Mouse (Mus musculus) MEL (cell line): Measurements from ENCODE around the gene Ccdc80. TPM values are rescaled to one million over a fixed set of nuclear protein-coding genes. Genes with fewer than 3 reads are reported as not detected.

ENCODE experiments used
- DNase-seq: peaks from one replicate; pipeline ENCODE4 v3.0.0; 2011; ENCODE audit warnings: low read depth, low spot score
- H3K27ac ChIP-seq: 2 replicates; pipeline ENCODE4 v1.5.1; 2012; ENCODE audit warnings: low read depth, mild to moderate bottlenecking, control low read depth, low read length, moderate library complexity; ENCODE audit not compliant: control insufficient read depth
- H3K27me3 ChIP-seq, 2 experiments: fragments of 150-350 bp in 1 of 2; sonication (generic) in 1 of 2; 2 replicates each; pipeline ENCODE4 v1.6.1; 2012; ENCODE audit warnings: low read length in 2 of 2, mild to moderate bottlenecking in 2 of 2, improper control_type of control experiment in 1 of 2, moderate library complexity in 1 of 2; ENCODE audit not compliant: insufficient read depth in 2 of 2, control insufficient read depth in 1 of 2
- H3K36me3 ChIP-seq, 2 experiments: 2 replicates each; pipeline ENCODE4 v1.6.1; 2012 to 2014; ENCODE audit warnings: low read length in 2 of 2, improper control_type of control experiment in 1 of 2, inconsistent platforms in 1 of 2, mild to moderate bottlenecking in 1 of 2; ENCODE audit not compliant: insufficient read depth in 2 of 2, control insufficient read depth in 1 of 2
- H3K4me1 ChIP-seq, 2 experiments: fragments of 150-350 bp in 1 of 2; sonication (generic) in 1 of 2; 2 replicates each; pipeline ENCODE4 v1.6.1; 2012; ENCODE audit warnings: low read length in 2 of 2, improper control_type of control experiment in 1 of 2, mild to moderate bottlenecking in 1 of 2; ENCODE audit not compliant: insufficient read depth in 2 of 2, control insufficient read depth in 1 of 2
- H3K4me3 ChIP-seq, 2 experiments: fragments of 150-350 bp in 1 of 2; sonication (generic) in 1 of 2; 2 replicates each; pipeline ENCODE4 v1.5.1; 2012; ENCODE audit warnings: low read depth in 2 of 2, low read length in 2 of 2, mild to moderate bottlenecking in 2 of 2, moderate library complexity in 2 of 2, control low read depth in 1 of 2, improper control_type of control experiment in 1 of 2; ENCODE audit not compliant: control insufficient read depth in 1 of 2, insufficient read depth in 1 of 2
- H3K79me2 ChIP-seq: 2 replicates; pipeline ENCODE4 v1.6.1; 2012; ENCODE audit warnings: mild to moderate bottlenecking, low read length, moderate library complexity; ENCODE audit not compliant: control insufficient read depth, poor library complexity, insufficient read depth
- H3K9ac ChIP-seq: 2 replicates; pipeline ENCODE4 v1.6.1; 2012; ENCODE audit warnings: low read depth, mild to moderate bottlenecking, control low read depth, low read length, moderate library complexity; ENCODE audit not compliant: control insufficient read depth, poor library complexity, severe bottlenecking
- H3K9me3 ChIP-seq: fragments of 150-350 bp; sonication (generic); replicated peaks from 2 replicates; pipeline ENCODE4 v1.6.1; 2012; ENCODE audit warnings: mild to moderate bottlenecking, low read length, improper control_type of control experiment, moderate library complexity; ENCODE audit not compliant: insufficient read depth
- BHLHE40 ChIP-seq: IDR thresholded peaks from 2 replicates; pipeline ENCODE4 v1.6.1; 2012; ENCODE audit warnings: low read depth, mild to moderate bottlenecking, inconsistent platforms, low read length, improper control_type of control experiment, borderline replicate concordance
- CTCF ChIP-seq, 3 experiments: IDR thresholded peaks in 2 of 3; conservative IDR thresholded peaks in 1 of 3; 2 replicates each; pipeline ENCODE4 v1.5.1; 2011 to 2012; ENCODE audit warnings: low read length in 3 of 3, low read depth in 2 of 3, mild to moderate bottlenecking in 2 of 3, improper control_type of control experiment in 1 of 3, inconsistent platforms in 1 of 3, mixed read lengths in 1 of 3, moderate library complexity in 1 of 3; ENCODE audit not compliant: control insufficient read depth in 1 of 3, insufficient read depth in 1 of 3, poor library complexity in 1 of 3, severe bottlenecking in 1 of 3
- E2F4 ChIP-seq: IDR thresholded peaks from 2 replicates; pipeline ENCODE4 v1.6.1; 2011; ENCODE audit warnings: low read depth, low read length, improper control_type of control experiment, borderline replicate concordance
- ELF1 ChIP-seq: IDR thresholded peaks from 2 replicates; pipeline ENCODE4 v1.6.1; 2014; ENCODE audit warnings: low read depth, mild to moderate bottlenecking, inconsistent platforms, low read length, improper control_type of control experiment, moderate library complexity
- EP300 ChIP-seq, 2 experiments: IDR thresholded peaks; 2 replicates each; pipeline ENCODE4 v1.6.1; 2011; ENCODE audit warnings: improper control_type of control experiment in 2 of 2, low read length in 2 of 2, low read depth in 1 of 2, mild to moderate bottlenecking in 1 of 2
- ETS1 ChIP-seq: IDR thresholded peaks from 2 replicates; pipeline ENCODE4 v1.6.1; 2012; ENCODE audit warnings: low read depth, mild to moderate bottlenecking, inconsistent platforms, low read length, improper control_type of control experiment, moderate library complexity
- GATA1 ChIP-seq: IDR thresholded peaks from 2 replicates; pipeline ENCODE4 v1.6.1; 2011; ENCODE audit warnings: low read depth, low read length, improper control_type of control experiment
- KAT2A ChIP-seq: conservative IDR thresholded peaks from 2 replicates; pipeline ENCODE4 v1.6.1; 2012; ENCODE audit warnings: low read depth, low read length, improper control_type of control experiment, inconsistent platforms
- MAX ChIP-seq: IDR thresholded peaks from 2 replicates; pipeline ENCODE4 v1.6.1; 2011; ENCODE audit warnings: low read length, improper control_type of control experiment
- MEF2A ChIP-seq: IDR thresholded peaks from 2 replicates; pipeline ENCODE4 v1.6.1; 2014; ENCODE audit warnings: low read depth, mild to moderate bottlenecking, inconsistent platforms, low read length, improper control_type of control experiment; ENCODE audit not compliant: poor library complexity, insufficient replicate concordance, severe bottlenecking; ENCODE audit errors: extremely low read depth
- MYB ChIP-seq: IDR thresholded peaks from 2 replicates; pipeline ENCODE4 v1.6.1; 2011; ENCODE audit warnings: mild to moderate bottlenecking, low read depth, low read length, improper control_type of control experiment
- MYC ChIP-seq: IDR thresholded peaks from 2 replicates; pipeline ENCODE4 v1.6.1; 2011; ENCODE audit warnings: low read depth, mild to moderate bottlenecking, low read length, improper control_type of control experiment, moderate library complexity
- POLR2A ChIP-seq, 2 experiments: IDR thresholded peaks; 2 replicates each; pipeline ENCODE4 v1.6.1; 2011 to 2012; ENCODE audit warnings: low read length in 2 of 2, mild to moderate bottlenecking in 2 of 2, control low read depth in 1 of 2, improper control_type of control experiment in 1 of 2, low read depth in 1 of 2, moderate library complexity in 1 of 2; ENCODE audit not compliant: control insufficient read depth in 1 of 2, insufficient read depth in 1 of 2, poor library complexity in 1 of 2
- POLR2AphosphoS2 ChIP-seq: IDR thresholded peaks from 2 replicates; pipeline ENCODE4 v1.6.1; 2011; ENCODE audit warnings: low read length, improper control_type of control experiment
- POLR2AphosphoS5 ChIP-seq: IDR thresholded peaks from 2 replicates; pipeline ENCODE4 v1.6.1; 2012; ENCODE audit warnings: low read depth, borderline replicate concordance, mild to moderate bottlenecking, inconsistent platforms, low read length, moderate library complexity, mixed read lengths
- RAD21 ChIP-seq: IDR thresholded peaks from 2 replicates; pipeline ENCODE4 v1.6.1; 2011; ENCODE audit warnings: mild to moderate bottlenecking, low read depth, low read length, improper control_type of control experiment
- RCOR1 ChIP-seq: IDR thresholded peaks from 2 replicates; pipeline ENCODE4 v1.6.1; 2012; ENCODE audit warnings: low read depth, mild to moderate bottlenecking, inconsistent platforms, low read length, improper control_type of control experiment
- SIN3A ChIP-seq: IDR thresholded peaks from 2 replicates; pipeline ENCODE4 v1.6.1; 2012; ENCODE audit warnings: low read length, improper control_type of control experiment, inconsistent platforms
- SMC3 ChIP-seq: IDR thresholded peaks from 2 replicates; pipeline ENCODE4 v1.6.1; 2011; ENCODE audit warnings: low read depth, low read length, improper control_type of control experiment
- TBP ChIP-seq: IDR thresholded peaks from 2 replicates; pipeline ENCODE4 v1.8.0; 2011; ENCODE audit warnings: low read depth, low read length, improper control_type of control experiment
- UBTF ChIP-seq: IDR thresholded peaks from 2 replicates; pipeline ENCODE4 v1.6.1; 2012; ENCODE audit warnings: low read depth, mild to moderate bottlenecking, inconsistent platforms, low read length, improper control_type of control experiment, moderate library complexity, borderline replicate concordance; ENCODE audit not compliant: insufficient read depth
- USF1 ChIP-seq: IDR thresholded peaks from 2 replicates; pipeline ENCODE4 v1.6.1; 2014; ENCODE audit warnings: low read depth, mild to moderate bottlenecking, inconsistent platforms, low read length, improper control_type of control experiment, moderate library complexity
- ZC3H11A ChIP-seq: IDR thresholded peaks from 2 replicates; pipeline ENCODE4 v1.6.1; 2012; ENCODE audit warnings: low read depth, mild to moderate bottlenecking, inconsistent platforms, low read length, improper control_type of control experiment
- ZMIZ1 ChIP-seq: IDR thresholded peaks from 2 replicates; pipeline ENCODE4 v1.6.1; 2012; ENCODE audit warnings: low read depth, mild to moderate bottlenecking, inconsistent platforms, low read length, improper control_type of control experiment, moderate library complexity
- ZNF384 ChIP-seq: IDR thresholded peaks from 2 replicates; pipeline ENCODE4 v1.6.1; 2012; ENCODE audit warnings: low read depth, mild to moderate bottlenecking, inconsistent platforms, low read length, improper control_type of control experiment
- polyA plus RNA-seq, 2 experiments: library from polyadenylated mRNA; stranded (reverse) in 1 of 2; unstranded in 1 of 2; fragments of >175 nt in 1 of 2; fragments of >200 nt in 1 of 2; gene quantifications; 2 replicates each; pipeline versions ENCODE4 v1.2.1 to v1.2.4; 2012; ENCODE audit warnings: low replicate concordance in 2 of 2, low read depth in 1 of 2; ENCODE audit not compliant: insufficient read length in 2 of 2, insufficient read depth in 1 of 2, missing spikeins in 1 of 2
- total RNA-seq: library from RNA; depleted of rRNA; stranded (reverse); fragments of 300-350 nt; gene quantifications from 2 replicates; pipeline ENCODE4 v1.2.3, GENCODE M21; 2012

Gene Ccdc80
- total and polyA plus RNA-seq, 3 experiments = not detected

- Histone ChIP-seq H3K4me3 (no peak overlapping the region), H3K79me2 (no peaks in the 10 kb centered on the region), H3K9ac (no peak overlapping the region), H3K9me3 (no peaks in the 10 kb centered on the region), H3K27me3 (no peaks in the 10 kb centered on the region), H3K36me3 (peaks cover 0 to 21% of the 10 kb centered on the region in 2 experiments), H3K4me1 (peaks cover 5 to 8% of the 10 kb centered on the region in 2 experiments), H3K27ac (no peak overlapping the region)
- DNase-seq = peak; percentile 89
- TF ChIP-seq RAD21 = peak; percentile 80
- no peak for TF ChIP-seq POLR2A (IDR thresholded peaks at IDR 0.05; ENCODE audit: control insufficient read depth in 1 of 2, insufficient read depth in 1 of 2, low read depth in 1 of 2, low read length in 2 of 2, poor library complexity in 1 of 2)
- peak; percentile 80 for TF ChIP-seq USF1
- peak; percentile 22; the same call in 1 of the 2 replicates for TF ChIP-seq RCOR1
- peak; percentile 73 for TF ChIP-seq SIN3A
- TF ChIP-seq ETS1 = 0 out of 2 replicates have a peak, but pooled peaks have one; percentile 28
- TF ChIP-seq MAX = peak; percentile 77
- 0 out of 2 replicates have a peak, but pooled peaks have one; percentile 15 for TF ChIP-seq BHLHE40
- peak in 2 of 3 experiments; percentile 44 to 80; a peak in 4 of 6 replicates for TF ChIP-seq CTCF (IDR thresholded peaks at IDR 0.05 in 2 of 3, conservative IDR thresholded peaks at IDR 0.05 in 1 of 3; ENCODE audit: control insufficient read depth in 1 of 3, insufficient read depth in 1 of 3, low read depth in 2 of 3, low read length in 3 of 3, poor library complexity in 1 of 3, severe bottlenecking in 1 of 3)
- no peak for TF ChIP-seq E2F4
- peak; percentile 56 for TF ChIP-seq ZC3H11A
- 0 out of 2 replicates have a peak, but pooled peaks have one; percentile 17 for TF ChIP-seq TBP
- TF ChIP-seq GATA1 = peak; percentile 42; the same call in 1 of the 2 replicates
- peak; percentile 63; the same call in 1 of the 2 replicates for TF ChIP-seq MYC
- no peak for TF ChIP-seq POLR2AphosphoS2
- peak; percentile 50; the same call in 1 of the 2 replicates for TF ChIP-seq ELF1
- no peak for TF ChIP-seq MYB
- TF ChIP-seq POLR2AphosphoS5 = no peak
- TF ChIP-seq EP300 (IDR thresholded peaks at IDR 0.05; ENCODE audit: low read depth in 1 of 2, low read length in 2 of 2) = peak in 1 of 2 experiments; percentile 49; a peak in 2 of 4 replicates
- TF ChIP-seq ZNF384 = no peak
- peak; percentile 72 for TF ChIP-seq SMC3
- TF ChIP-seq ZMIZ1 = no peak
- no peak for TF ChIP-seq MEF2A
- TF ChIP-seq KAT2A = no peak
- no peak for TF ChIP-seq UBTF
These were observed 49.4 kb downstream of the Ccdc80 start for GRCm38 (mm10) chr16:45142565-45142964.
